Mouse (Mus musculus) embryonic facial prominence, embryonic 11.5 days (tissue): Measurements from ENCODE around the gene Saa2. TPM values are rescaled to one million over a fixed set of nuclear protein-coding genes. Genes with fewer than 3 reads are reported as not detected.

ENCODE experiments used
- ATAC-seq: fragments of 200-750 bp; cut with Nextera tagmentation; replicated peaks from 2 replicates; pipeline ENCODE4 v1.8.0; 2017; ENCODE audit warnings: low read depth; ENCODE audit not compliant: insufficient number of reproducible peaks, low FRiP score, low TSS enrichment
- DNase-seq: peaks from one replicate; pipeline ENCODE4 v3.0.0-alpha.2; 2015; ENCODE audit warnings: low spot score
- H3K27ac ChIP-seq: fragments of 300-500 bp; sonication (generic); replicated peaks from 2 replicates; pipeline ENCODE4 v1.5.1; 2014; ENCODE audit warnings: mild to moderate bottlenecking, low read depth, low read length, control low read depth
- H3K27me3 ChIP-seq: fragments of 300-500 bp; sonication (generic); 2 replicates; pipeline ENCODE4 v1.6.1; 2014; ENCODE audit warnings: mild to moderate bottlenecking, low read length, moderate library complexity, mixed read lengths; ENCODE audit not compliant: control insufficient read depth, insufficient read depth
- H3K36me3 ChIP-seq: fragments of 300-500 bp; sonication (generic); replicated peaks from 2 replicates; pipeline ENCODE4 v1.6.1; 2014; ENCODE audit warnings: low read depth, mild to moderate bottlenecking, low read length, moderate library complexity, mixed read lengths; ENCODE audit not compliant: control insufficient read depth, insufficient read depth
- H3K4me1 ChIP-seq: fragments of 300-500 bp; sonication (generic); 2 replicates; pipeline ENCODE4 v1.6.1; 2014; ENCODE audit warnings: low read length, mixed read lengths; ENCODE audit not compliant: control insufficient read depth, insufficient read depth
- H3K4me2 ChIP-seq: fragments of 300-500 bp; sonication (generic); 2 replicates; pipeline ENCODE4 v1.6.1; 2014; ENCODE audit warnings: low read depth, mild to moderate bottlenecking, control low read depth, low read length, moderate library complexity
- H3K4me3 ChIP-seq: fragments of 300-500 bp; sonication (generic); 2 replicates; pipeline ENCODE4 v1.5.1; 2014; ENCODE audit warnings: low read depth, low read length, control low read depth
- H3K9ac ChIP-seq: fragments of 300-500 bp; sonication (generic); replicated peaks from 2 replicates; pipeline ENCODE4 v1.6.1; 2014; ENCODE audit warnings: mild to moderate bottlenecking, control low read depth, low read length
- H3K9me3 ChIP-seq: fragments of 300-500 bp; sonication (generic); replicated peaks from 2 replicates; pipeline ENCODE4 v1.6.1; 2016; ENCODE audit warnings: mild to moderate bottlenecking, low read length, inconsistent platforms, mixed read lengths; ENCODE audit not compliant: control insufficient read depth
- WGBS: fragments of 180-500 bp; shearing (Covaris S2); extraction: QIAGEN DNeasy Blood & Tissue Kit; methylation state at CpG from one replicate; pipeline ENCODE4 v1.1.7; 2014; 5-methylcytosine and 5-hydroxymethylcytosine counted together
- polyA plus RNA-seq: library from polyadenylated mRNA; unstranded; fragments of >200 nt; fragmentation: Nextera tagmentation; extraction: Ambion mirVana; gene quantifications from 2 replicates; pipeline ENCODE4 v1.2.1, GENCODE M21; 2014

Gene Saa2
- polyA plus RNA-seq, 1 experiment from 2014 or later, result 1.4 TPM

DNA sequence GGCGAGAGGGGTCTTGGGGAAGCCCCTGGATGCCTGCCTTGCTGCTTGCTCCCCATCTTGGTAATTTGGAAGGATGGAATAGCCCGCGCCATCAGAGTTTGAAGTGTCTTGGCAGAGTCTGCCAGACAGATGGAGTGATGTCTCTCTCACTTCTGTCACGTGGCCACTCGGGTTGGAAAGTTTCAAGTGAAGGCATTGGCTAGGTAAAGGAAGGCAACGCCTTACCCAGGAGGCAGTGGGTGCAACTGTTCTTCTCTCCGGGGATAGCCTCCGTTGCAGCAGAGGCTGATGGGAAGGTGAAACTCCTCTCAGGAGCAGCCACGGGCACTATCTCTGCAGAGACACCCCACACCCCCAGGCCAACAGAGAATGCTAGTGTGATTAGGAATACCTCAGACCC, 31.1 kb upstream of the Saa2 start:
- no peak for ATAC-seq
- Histone ChIP-seq H3K27me3 (no peaks in the 10 kb centered on the region), H3K4me2 (no peak overlapping the region), H3K4me1 (no peaks in the 10 kb centered on the region), H3K9ac (no peak overlapping the region), H3K27ac (no peak overlapping the region), H3K36me3 (no peaks in the 10 kb centered on the region), H3K4me3 (no peak overlapping the region), H3K9me3 (no peaks in the 10 kb centered on the region)
- DNase-seq, result no peak
- WGBS, result 76% methylated on average over 9 of the region's 9 CpGs

- Histone ChIP-seq H3K36me3 (no peaks in the 10 kb centered on the region), H3K4me3 (no peak overlapping the region), H3K4me2 (no peak overlapping the region), H3K4me1 (no peaks in the 10 kb centered on the region), H3K27ac (no peak overlapping the region), H3K9me3 (no peaks in the 10 kb centered on the region), H3K9ac (no peak overlapping the region), H3K27me3 (no peaks in the 10 kb centered on the region)
- no peak for ATAC-seq
- WGBS, result 93% methylated on average over 6 of the region's 6 CpGs
- no peak for DNase-seq
Observed at GRCm38 (mm10) chr7:46723354-46723753, 28.2 kb upstream of the Saa2 start.

DNA sequence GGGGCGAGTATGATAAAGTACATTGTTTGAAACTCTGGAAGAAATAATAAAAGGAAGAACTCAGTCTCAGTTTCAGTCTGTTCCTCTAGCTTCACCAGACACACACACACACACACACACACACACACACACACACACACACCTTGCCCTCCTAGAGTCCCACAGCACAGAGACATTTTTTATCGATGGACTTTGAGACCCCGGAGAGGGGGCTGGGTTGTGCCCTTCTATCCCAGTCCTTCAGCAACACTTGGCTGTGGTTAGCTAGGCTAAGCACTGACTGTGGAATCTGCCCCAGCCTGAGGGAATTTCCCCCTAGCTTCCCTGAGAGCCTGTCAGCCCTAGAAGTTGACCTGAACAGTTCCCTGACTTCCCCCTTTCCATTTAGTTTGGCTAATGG, 27.7 kb upstream of the Saa2 start:
- Histone ChIP-seq H3K4me2 (no peak overlapping the region), H3K36me3 (no peaks in the 10 kb centered on the region), H3K9ac (no peak overlapping the region), H3K27ac (no peak overlapping the region), H3K27me3 (no peaks in the 10 kb centered on the region), H3K4me1 (no peaks in the 10 kb centered on the region), H3K9me3 (no peaks in the 10 kb centered on the region), H3K4me3 (no peak overlapping the region)
- 81% methylated on average over 3 of the region's 3 CpGs for WGBS
- ATAC-seq (no peak), DNase-seq (no peak)

- H3K9me3 ChIP-seq, result no peaks in the 10 kb centered on the region
- no peaks in the 10 kb centered on the region for H3K4me1 ChIP-seq
- WGBS, result 78% methylated on average over 5 of the region's 5 CpGs
- H3K4me3 ChIP-seq, result no peak overlapping the region
- ATAC-seq (no peak), DNase-seq (no peak)
- no peak overlapping the region for H3K9ac ChIP-seq
- no peaks in the 10 kb centered on the region for H3K36me3 ChIP-seq
- no peak overlapping the region for H3K4me2 ChIP-seq
- no peaks in the 10 kb centered on the region for H3K27me3 ChIP-seq
- no peak overlapping the region for H3K27ac ChIP-seq
Observed at GRCm38 (mm10) chr7:46724396-46724795, 27.2 kb upstream of the Saa2 start.

- ATAC-seq, result no peak
- H3K9ac ChIP-seq, result no peak overlapping the region
Observed at GRCm38 (mm10) chr7:46727584-46727983, 24.0 kb upstream of the Saa2 start.

DNA sequence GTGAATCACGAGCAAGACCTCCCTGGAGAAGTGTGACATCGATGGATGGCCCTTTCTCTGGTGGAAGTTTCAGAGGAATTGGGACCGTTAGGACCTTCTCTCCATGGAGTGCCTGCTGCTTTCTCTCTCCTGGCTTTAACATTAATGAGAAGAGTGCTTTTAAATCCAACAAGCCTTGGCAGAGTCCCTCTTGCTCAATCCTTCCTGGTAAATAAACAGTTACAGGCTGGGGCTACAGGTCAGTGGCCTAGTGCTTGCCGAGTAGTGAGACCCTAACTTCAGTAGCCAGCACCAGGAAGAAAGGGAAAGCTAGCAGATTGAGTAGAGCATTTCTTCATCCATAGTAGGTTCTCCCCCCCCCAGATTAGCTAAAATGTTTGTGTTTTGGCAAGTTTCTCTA, 19.1 kb upstream of the Saa2 start, which contains the start of gene Saa4:
TSS of gene Saa4 (minus strand) at position 146 of the 400 bp plus-strand sequence.
- no peak for ATAC-seq
- no peaks in the 10 kb centered on the region for H3K9me3 ChIP-seq
- H3K27me3 ChIP-seq, result no peaks in the 10 kb centered on the region
- no peak for DNase-seq
- H3K4me2 ChIP-seq, result no peak within 1 kb of the TSS
- no peaks in the 10 kb centered on the region for H3K4me1 ChIP-seq
- no peak within 1 kb of the TSS for H3K4me3 ChIP-seq
- H3K27ac ChIP-seq, result no peak within 1 kb of the TSS
- no peaks in the 10 kb centered on the region for H3K36me3 ChIP-seq
- H3K9ac ChIP-seq, result no peak within 1 kb of the TSS
- 88% methylated on average over 4 of the region's 4 CpGs for WGBS

More at GRCm38 (mm10) chr7:46727584-46727983, 24.0 kb upstream of the Saa2 start:
- no peak for DNase-seq
- Histone ChIP-seq H3K36me3 (no peaks in the 10 kb centered on the region), H3K27me3 (no peaks in the 10 kb centered on the region), H3K4me2 (no peak overlapping the region), H3K4me3 (no peak overlapping the region), H3K4me1 (no peaks in the 10 kb centered on the region), H3K9me3 (no peaks in the 10 kb centered on the region), H3K27ac (no peak overlapping the region)
- 93% methylated on average over 1 of the region's 1 CpGs for WGBS

DNA sequence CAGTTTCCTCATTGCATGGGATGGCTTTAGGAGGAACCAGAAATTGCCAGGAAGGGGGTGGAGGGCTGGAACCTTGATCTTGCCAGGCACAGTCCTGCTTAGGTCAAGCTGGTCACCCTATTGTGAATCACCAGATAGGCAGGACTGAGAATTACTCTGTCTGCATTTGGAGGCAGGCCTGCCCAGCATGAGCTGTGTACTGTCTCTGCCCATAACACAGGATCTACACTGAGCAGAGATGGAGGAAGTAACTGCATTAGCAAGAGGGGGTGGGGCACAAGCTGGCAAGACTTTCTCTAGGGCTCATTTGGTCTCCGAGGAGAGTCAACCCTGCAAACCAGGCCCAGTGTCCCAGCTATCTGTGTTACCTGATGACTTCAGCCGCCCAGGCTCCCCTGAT, 16.6 kb upstream of the Saa2 start:
- DNase-seq (no peak), ATAC-seq (no peak)
- Histone ChIP-seq H3K9ac (no peak overlapping the region), H3K36me3 (no peaks in the 10 kb centered on the region), H3K27ac (no peak overlapping the region), H3K9me3 (no peaks in the 10 kb centered on the region), H3K27me3 (no peaks in the 10 kb centered on the region), H3K4me2 (no peak overlapping the region), H3K4me3 (no peak overlapping the region), H3K4me1 (no peaks in the 10 kb centered on the region)
- WGBS, result 84% methylated on average over 2 of the region's 2 CpGs

GRCm38 (mm10) chr7:46738561-46739460, 12.8 kb upstream of the Saa2 start:
- no peak overlapping the region for H3K4me2 ChIP-seq
- no peaks in the 10 kb centered on the region for H3K4me1 ChIP-seq
- no peak overlapping the region for H3K27ac ChIP-seq
- ATAC-seq (no peak), DNase-seq (no peak)
- H3K27me3 ChIP-seq, result no peaks in the 10 kb centered on the region
- no peak overlapping the region for H3K9ac ChIP-seq
- H3K4me3 ChIP-seq, result no peak overlapping the region
- H3K9me3 ChIP-seq, result no peaks in the 10 kb centered on the region
- 82% methylated on average over 12 of the region's 12 CpGs for whole genome bisulfite sequencing
- no peaks in the 10 kb centered on the region for H3K36me3 ChIP-seq
